Mouse (Mus musculus): ENCODE data around the gene Irgq.

- no peak for TF ChIP-seq ZC3H11A (IDR thresholded peaks at IDR 0.05; ENCODE audit: borderline replicate concordance, low read depth, low read length)
- TF ChIP-seq ZNF384 (IDR thresholded peaks at IDR 0.05; ENCODE audit: low read depth, low read length): no peak
- no peak for TF ChIP-seq CHD2 (IDR thresholded peaks at IDR 0.05; ENCODE audit: low read depth, low read length)
These were observed 15.7 kb downstream of the Irgq start, which contains the start of the genes Pinlyp and Xrcc1 for GRCm38 (mm10) chr7:24546068-24546614.

All from ES-E14 (cell line).